Mouse (Mus musculus) bone marrow macrophage, adult 2 months (primary cell): Measurements from ENCODE around the gene Lrrc3c. TPM values are rescaled to one million over a fixed set of nuclear protein-coding genes. Genes with fewer than 3 reads are reported as not detected.

Source experiments
- H3K27ac ChIP-seq: 2 replicates; pipeline ENCODE4 v1.5.1; 2012; ENCODE audit warnings: low read depth, low read length; ENCODE audit not compliant: insufficient read depth
- H3K4me1 ChIP-seq: 2 replicates; pipeline ENCODE4 v1.6.1; 2012; ENCODE audit warnings: low read length; ENCODE audit not compliant: control insufficient read depth, insufficient read depth
- H3K4me3 ChIP-seq: 2 replicates; pipeline ENCODE4 v1.5.1; 2012; ENCODE audit warnings: mild to moderate bottlenecking, low read length, moderate library complexity; ENCODE audit not compliant: insufficient read depth
- CTCF ChIP-seq: IDR thresholded peaks from 2 replicates; pipeline ENCODE4 v1.5.1; 2012; ENCODE audit warnings: low read depth, mild to moderate bottlenecking, low read length, moderate library complexity
- POLR2A ChIP-seq: IDR thresholded peaks from 2 replicates; pipeline ENCODE4 v1.6.1; 2012; ENCODE audit warnings: mild to moderate bottlenecking, low read depth, low read length, borderline replicate concordance
- polyA plus RNA-seq: library from polyadenylated mRNA; stranded (reverse); fragments of >200 nt; gene quantifications from 2 replicates; pipeline ENCODE4 v1.2.4, GENCODE M21; 2012; ENCODE audit not compliant: missing spikeins, insufficient read depth, insufficient read length

The Lrrc3c gene
- not detected in 2 replicates for polyA plus RNA-seq

GRCm38 (mm10) chr11:98597991-98598390, at the start of gene Lrrc3c:
Gene Lrrc3c, plus strand, starts transcription at chr11:98598291.
- Histone ChIP-seq H3K4me1 (no peaks in the 10 kb centered on the region), H3K4me3 (no peak within 1 kb of the TSS), H3K27ac (no peak within 1 kb of the TSS)
- TF ChIP-seq CTCF (no peak), POLR2A (no peak)

- Histone ChIP-seq H3K4me1 (peaks cover 9% of the 10 kb centered on the region), H3K27ac (no peak overlapping the region), H3K4me3 (no peak overlapping the region)
- TF ChIP-seq CTCF, result no peak
- no peak for TF ChIP-seq POLR2A
These were observed 48.7 kb upstream of the Lrrc3c start for GRCm38 (mm10) chr11:98549363-98549762.

DNA sequence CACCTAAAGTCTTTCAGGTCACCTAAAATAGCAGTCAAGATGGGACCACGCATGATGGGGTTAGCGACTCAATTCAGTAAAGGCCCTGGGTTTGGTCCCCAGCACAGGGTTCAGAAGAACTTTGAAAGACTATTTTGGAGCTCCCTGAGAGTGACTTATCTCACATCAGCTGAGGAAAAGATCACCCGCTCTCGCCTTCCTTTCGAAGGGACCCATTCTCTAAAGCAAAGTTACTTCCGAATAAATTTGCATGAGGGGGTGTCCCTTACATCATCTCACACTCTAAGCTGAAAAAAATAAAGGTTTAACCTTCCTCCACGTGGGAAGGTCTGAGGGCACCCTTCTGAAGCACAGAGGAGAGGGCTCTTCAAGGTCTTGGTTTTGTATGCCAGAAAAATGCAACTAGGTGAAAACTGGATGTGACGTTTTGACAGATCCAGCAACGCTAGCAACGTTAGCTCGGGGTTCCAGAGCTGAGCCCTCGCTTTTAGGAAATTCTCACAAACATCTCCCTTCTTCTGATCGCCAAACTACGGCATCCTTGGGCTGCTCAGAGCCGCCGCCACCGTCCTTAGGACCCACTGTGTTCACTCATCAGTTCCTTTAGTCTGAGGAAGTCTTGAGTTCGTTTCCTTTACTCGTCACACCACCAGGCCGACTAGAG, 47.6 kb upstream of the Lrrc3c start:
- Histone ChIP-seq H3K4me1 (peaks cover 9% of the 10 kb centered on the region), H3K27ac (no peak overlapping the region), H3K4me3 (peak overlapping the region; percentile 88)
- TF ChIP-seq CTCF, result no peak
- TF ChIP-seq POLR2A, result no peak

DNA sequence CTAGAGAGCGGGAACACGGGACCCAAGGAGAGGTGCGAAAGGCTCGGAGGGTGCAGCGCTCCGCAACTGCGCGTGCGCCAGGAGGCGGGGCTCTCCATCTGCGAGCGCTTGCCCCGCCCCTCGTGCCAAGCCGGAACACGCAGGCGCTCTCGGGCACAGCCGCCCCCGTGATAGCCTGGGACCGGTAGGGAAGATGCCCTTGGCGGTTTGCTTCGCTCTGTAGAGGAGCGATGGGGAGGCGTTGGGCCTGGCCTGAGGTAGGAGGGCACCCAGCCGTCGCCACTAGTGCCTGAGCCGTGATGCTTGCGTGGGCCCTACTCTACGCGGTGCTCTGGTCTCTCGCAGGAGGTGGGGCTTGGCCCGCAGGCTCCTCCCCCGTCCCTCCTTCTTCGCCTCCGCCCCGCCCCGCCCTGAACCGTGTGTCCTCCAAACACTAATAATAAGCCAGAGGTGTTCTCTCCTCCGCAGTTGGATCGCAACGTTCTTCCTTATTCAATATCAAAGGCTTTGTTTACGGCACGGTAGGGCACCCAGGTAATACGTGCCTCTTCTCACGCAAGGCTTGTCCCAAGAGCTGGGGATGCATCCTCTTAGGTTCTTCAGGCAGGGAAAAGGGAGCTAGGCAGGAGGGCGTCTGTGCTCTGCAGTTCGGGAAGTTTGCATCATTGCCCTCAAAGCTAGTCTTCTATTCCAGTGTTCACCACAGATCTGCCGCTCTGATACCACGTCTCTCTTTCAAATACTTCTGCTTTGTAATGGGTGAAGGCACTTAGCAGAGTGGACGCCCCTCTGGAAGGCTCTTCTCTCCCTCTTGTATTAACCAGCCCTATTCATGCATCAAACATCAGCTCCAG, 46.9 kb upstream of the Lrrc3c start, which contains the start of gene Zpbp2:
Gene Zpbp2, plus strand, starts transcription at position 123 of the 854 bp plus-strand sequence.
- no peak within 1 kb of the TSS for H3K27ac ChIP-seq
- TF ChIP-seq POLR2A (no peak), CTCF (no peak)
- peak within 1 kb of the TSS; percentile 88 for H3K4me3 ChIP-seq
- peaks cover 9% of the 10 kb centered on the region for H3K4me1 ChIP-seq

- Histone ChIP-seq H3K4me3 (no peak overlapping the region), H3K27ac (no peak overlapping the region), H3K4me1 (peaks cover 9% of the 10 kb centered on the region; the same call in 1 of the 2 replicates)
- TF ChIP-seq POLR2A (no peak), CTCF (no peak)
These were observed 44.1 kb upstream of the Lrrc3c start for GRCm38 (mm10) chr11:98553966-98554365.

DNA sequence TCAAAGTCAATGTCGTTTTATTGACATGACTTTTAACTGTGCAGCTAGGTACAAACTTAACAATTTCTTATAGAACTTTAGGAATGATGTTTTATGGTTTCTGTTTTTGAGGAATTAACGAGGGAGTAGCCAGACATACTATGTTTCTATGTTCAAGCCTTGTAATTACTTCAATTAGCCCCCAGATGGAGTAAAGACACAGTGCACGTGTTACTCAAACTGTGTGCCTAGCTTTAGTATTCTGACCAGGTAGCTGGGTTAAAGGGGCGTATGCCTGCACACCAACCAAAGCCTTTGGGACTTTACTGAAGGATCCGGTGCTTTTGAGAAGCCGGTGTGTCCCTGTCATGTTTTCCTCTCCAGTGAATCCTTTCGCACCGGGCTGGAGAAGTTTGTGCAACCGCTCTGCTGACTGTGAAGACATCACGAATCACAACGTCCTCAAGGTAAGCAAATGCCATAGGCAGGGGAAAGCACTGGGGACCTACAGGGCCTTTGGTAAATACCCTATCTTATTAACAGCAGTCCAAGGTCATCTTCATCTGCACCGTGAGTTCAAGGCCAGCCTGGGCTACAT, 42.9 kb upstream of the Lrrc3c start:
- Histone ChIP-seq H3K27ac (no peak overlapping the region), H3K4me3 (no peak overlapping the region), H3K4me1 (peaks cover 9% of the 10 kb centered on the region; the same call in 1 of the 2 replicates)
- TF ChIP-seq CTCF (no peak), POLR2A (no peak)

DNA sequence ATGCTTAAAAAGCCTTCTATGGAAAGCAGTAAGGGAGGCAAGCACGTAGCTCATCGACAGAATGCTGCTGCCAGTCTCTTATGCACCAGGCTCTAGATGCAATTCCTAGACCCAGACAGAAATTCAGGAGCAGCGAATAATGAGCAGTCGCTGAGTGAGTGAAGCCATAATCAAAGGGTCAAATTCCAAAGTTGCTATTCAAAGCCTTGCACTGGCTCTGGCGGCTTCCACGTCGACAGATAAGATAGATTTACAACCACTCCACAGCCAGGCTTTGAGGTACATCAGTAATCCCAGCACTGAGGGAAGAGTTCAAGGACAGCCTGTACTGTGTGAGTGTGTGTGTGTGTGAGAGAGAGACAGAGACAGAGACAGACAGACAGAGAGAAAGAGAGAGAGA, 37.1 kb upstream of the Lrrc3c start:
- Histone ChIP-seq H3K4me3 (no peak overlapping the region), H3K4me1 (no peaks in the 10 kb centered on the region), H3K27ac (no peak overlapping the region)
- TF ChIP-seq CTCF (no peak), POLR2A (no peak)

DNA sequence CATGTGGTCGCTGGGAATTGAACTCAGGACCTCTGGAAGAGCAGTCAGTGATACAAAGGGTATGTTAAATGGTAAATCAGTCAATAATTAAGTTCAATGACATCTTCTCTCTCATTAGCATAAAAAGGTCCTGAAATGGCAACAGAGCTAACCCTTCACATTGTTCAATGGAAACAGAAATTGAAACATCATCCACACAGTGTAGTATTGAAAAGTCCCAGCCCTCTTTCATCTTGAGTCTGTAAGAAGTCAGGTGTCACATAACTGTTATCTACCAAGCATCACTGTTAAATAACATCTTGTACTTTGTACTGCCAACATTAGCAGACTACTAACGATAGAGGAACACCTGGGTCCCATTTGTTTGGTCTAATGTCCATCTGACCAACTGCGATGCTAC, 35.1 kb upstream of the Lrrc3c start:
- Histone ChIP-seq H3K4me1 (no peaks in the 10 kb centered on the region), H3K27ac (no peak overlapping the region), H3K4me3 (no peak overlapping the region)
- no peak for TF ChIP-seq CTCF
- no peak for TF ChIP-seq POLR2A

DNA sequence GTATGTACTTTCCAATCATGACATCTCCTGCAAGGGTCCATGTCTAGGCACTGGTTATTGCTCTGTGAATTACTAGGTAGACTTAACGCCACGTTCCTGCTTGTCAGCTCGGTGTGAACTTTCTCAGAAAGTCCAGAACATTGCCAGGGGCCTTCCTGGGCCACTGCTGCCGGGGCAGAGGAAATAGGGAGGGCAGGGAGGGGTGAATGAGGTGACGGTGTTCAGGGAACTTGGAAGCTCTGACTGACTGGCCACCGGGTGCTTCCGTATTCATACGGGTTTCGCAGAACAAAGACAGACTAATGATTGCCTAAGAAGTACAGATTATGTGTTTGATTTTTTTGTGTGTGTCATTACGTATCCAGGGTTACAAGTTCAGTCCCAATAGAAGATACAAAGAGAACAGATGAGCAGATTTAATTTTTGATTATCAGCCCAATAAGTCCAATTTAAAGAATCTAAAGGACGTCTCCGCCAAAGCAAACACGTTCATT, 34.1 kb upstream of the Lrrc3c start:
- no peaks in the 10 kb centered on the region for H3K4me1 ChIP-seq
- no peak for TF ChIP-seq POLR2A

More for the DNA sequence above, 34.1 kb upstream of the Lrrc3c start:
- no peak overlapping the region for H3K4me3 ChIP-seq
- H3K27ac ChIP-seq, result no peak overlapping the region
